Mouse (Mus musculus) spleen, adult 2 months (tissue): Measurements from ENCODE around the gene Sipa1l1.

Source experiments
- CTCF ChIP-seq: fragments of 200-500 bp; IDR thresholded peaks from 2 replicates; pipeline ENCODE4 v1.5.1; 2011; ENCODE audit warnings: mild to moderate bottlenecking, inconsistent platforms; ENCODE audit not compliant: insufficient read depth, insufficient read length, insufficient replicate concordance; ENCODE audit errors: extremely low read depth
- POLR2A ChIP-seq: fragments of 200-500 bp; IDR thresholded peaks from 2 replicates; pipeline ENCODE4 v1.6.1; 2011; ENCODE audit warnings: low read depth, low read length, inconsistent platforms

GRCm38 (mm10) chr12:82476028-82476427 lies 306.9 kb downstream of the Sipa1l1 start:
- TF ChIP-seq CTCF (no peak), POLR2A (no peak)
